Mouse (Mus musculus): ENCODE data around the gene Ogfr.

GRCm38 (mm10) chr2:180641576-180642554 is 52.8 kb downstream of the Ogfr start:
- TF ChIP-seq CTCF (IDR thresholded peaks at IDR 0.05) (no peak), POLR2A (IDR thresholded peaks at IDR 0.05; ENCODE audit: insufficient read depth, low read depth, low read length) (no peak)
